In the genomic region with DNA sequence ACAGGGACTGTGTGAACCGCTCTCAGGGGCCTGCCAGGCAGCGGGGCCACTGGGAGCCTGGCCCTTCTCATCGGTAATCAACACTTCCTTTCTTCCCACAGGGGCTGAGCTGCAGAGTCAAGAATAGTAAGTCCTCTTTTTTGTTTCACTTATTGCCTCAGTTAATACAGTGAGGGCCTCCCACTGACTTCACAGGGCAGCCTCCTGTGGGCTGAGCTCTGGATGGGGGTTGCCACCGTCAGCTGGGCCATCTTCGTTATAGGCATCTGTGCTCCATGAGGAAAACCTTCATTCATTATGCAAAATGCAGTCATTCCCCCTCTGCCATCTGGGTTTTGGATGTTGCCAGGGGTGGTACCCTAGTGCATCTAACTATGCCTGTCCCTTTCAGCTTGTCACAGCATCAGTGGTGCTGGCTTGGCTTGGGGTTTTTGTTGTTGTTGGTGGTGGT, we compare ENCODE assay signal across 9 mouse cellular contexts. TPM values are rescaled to one million over a fixed set of nuclear protein-coding genes. Genes with fewer than 3 reads are reported as not detected.
DNase-seq lines count a peak whose midpoint lies in the region; ATAC-seq lines count a peak whose summit lies in the region.
"Had no signal": no experiment of that assay in that cellular context is flagged by ENCODE, and none has a peak within 500 bp of the region (broad histone marks: within the 10 kb centered on the region; RNA-seq: fewer than 3 reads in every experiment).

No protein-coding gene starts in this region.

- peak overlapping the region; percentile 75 for H3K27ac ChIP-seq in heart, embryonic 12.5 days (ENCODE audit: poor library complexity, severe bottlenecking)
- H3K27ac ChIP-seq in midbrain, embryonic 10.5 days (replicated peaks) = peak overlapping the region; percentile 83

- peak; percentile 97 for DNase-seq in heart, adult 11 months
- DNase-seq in heart, adult 8-10 months (ENCODE audit: low spot score) = no peak
- DNase-seq in brain, adult 2 months (ENCODE audit: low read depth, low spot score) = peak; percentile 72
- peak; percentile 47 for DNase-seq in midbrain, embryonic 10.5 days (ENCODE audit: low spot score)
- no peak for DNase-seq in gastrocnemius, postnatal 25 days
- no peak for DNase-seq in adrenal gland, postnatal 25 days
- no peak for DNase-seq in spleen, adult 12 weeks (ENCODE audit: low spot score)
- DNase-seq: cerebellum, adult 11-12 months had no signal

- ATAC-seq in heart, embryonic 12.5 days (ENCODE audit: insufficient number of reproducible peaks, low FRiP score) = no peak

- 0 out of 2 replicates have a peak, but pooled peaks cover 2% of the 10 kb centered on the region for H3K27me3 ChIP-seq in heart, embryonic 12.5 days (replicated peaks)
- H3K27me3 ChIP-seq in midbrain, embryonic 10.5 days (ENCODE audit: low read depth, poor library complexity, severe bottlenecking) = no peaks in the 10 kb centered on the region

- H3K4me2 ChIP-seq in heart, embryonic 12.5 days = peak overlapping the region; percentile 40

- H3K4me1 ChIP-seq in heart, embryonic 12.5 days (replicated peaks) = peaks cover 39% of the 10 kb centered on the region
- H3K4me1 ChIP-seq in midbrain, embryonic 10.5 days = peaks cover 31% of the 10 kb centered on the region

- H3K9me3 ChIP-seq in heart, embryonic 12.5 days (replicated peaks) = no peaks in the 10 kb centered on the region
- no peaks in the 10 kb centered on the region for H3K9me3 ChIP-seq in midbrain, embryonic 10.5 days (replicated peaks)

- H3K4me3 ChIP-seq in heart, embryonic 12.5 days = no peak overlapping the region
- H3K4me3 ChIP-seq in midbrain, embryonic 10.5 days = peak overlapping the region; percentile 22; the same call in 1 of the 2 replicates

- no peak overlapping the region for H3K9ac ChIP-seq in heart, embryonic 12.5 days

- WGBS in heart, embryonic 12.5 days = 6% methylated on average over 5 of the region's 5 CpGs
- WGBS in midbrain, embryonic 10.5 days = under 1% methylated on average over 5 of the region's 5 CpGs

- H3K36me3 ChIP-seq in heart, embryonic 12.5 days = no peaks in the 10 kb centered on the region
- no peaks in the 10 kb centered on the region for H3K36me3 ChIP-seq in midbrain, embryonic 10.5 days

RNA-seq across cellular contexts. Expression of gene Il17ra, which starts 9.0 kb away (rescaled TPM):
- 1 to 10 TPM; 2.4 to 5.1 (median 3.0) TPM for total RNA-seq in heart, adult 8-10 months (2022)
- 5.9 and 7.3 TPM in 2 replicates for polyA plus RNA-seq in heart, embryonic 12.5 days (2016; fragmentation: Nextera tagmentation; extraction: Ambion mirVana)
- 4.8 and 5.1 TPM in 2 replicates for polyA plus RNA-seq in midbrain, embryonic 10.5 days (2016; fragmentation: Nextera tagmentation; extraction: Ambion mirVana)
- 1 to 10 TPM; 1.2 to 1.4 TPM for total RNA-seq in gastrocnemius, postnatal 25 days (2021)
- 10.2 and 14.5 TPM in 2 replicates for total RNA-seq in adrenal gland, postnatal 25 days (2021)

RNA-seq across cellular contexts. Expression of gene Tmem121b, which starts 21.6 kb away (rescaled TPM):
- not detected for total RNA-seq in heart, adult 8-10 months (2022)
- 0.10 and 0.15 TPM in 2 replicates for polyA plus RNA-seq in heart, embryonic 12.5 days (2016; fragmentation: Nextera tagmentation; extraction: Ambion mirVana)
- 0.49 and 0.79 TPM in 2 replicates for polyA plus RNA-seq in midbrain, embryonic 10.5 days (2016; fragmentation: Nextera tagmentation; extraction: Ambion mirVana)
- total RNA-seq in gastrocnemius, postnatal 25 days (2021) = not detected
- not detected in 2 replicates for total RNA-seq in adrenal gland, postnatal 25 days (2021)

RNA-seq across cellular contexts. Expression of gene Hdhd5, which starts 59.1 kb away (rescaled TPM):
- total RNA-seq in heart, adult 8-10 months (2022) = 10 to 100 TPM; 20.1 to 25.0 (median 22.9) TPM
- polyA plus RNA-seq in heart, embryonic 12.5 days (2016; fragmentation: Nextera tagmentation; extraction: Ambion mirVana) = 16.0 and 17.9 TPM in 2 replicates
- polyA plus RNA-seq in midbrain, embryonic 10.5 days (2016; fragmentation: Nextera tagmentation; extraction: Ambion mirVana) = 21.0 and 21.6 TPM in 2 replicates
- 10 to 100 TPM; 24.7 to 27.2 TPM for total RNA-seq in gastrocnemius, postnatal 25 days (2021)
- 28.5 and 37.4 TPM in 2 replicates for total RNA-seq in adrenal gland, postnatal 25 days (2021)

Comparison
In these comparisons a context has a peak if more than half of its experiments do, and no peak if none do; other contexts are left out.
1. DNase-seq: peak in heart, adult 11 months (single experiment), brain, adult 2 months (single experiment) and midbrain, embryonic 10.5 days (single experiment); none in heart, adult 8-10 months (single experiment), gastrocnemius, postnatal 25 days (single experiment), adrenal gland, postnatal 25 days (single experiment) and spleen, adult 12 weeks (single experiment).